ENCODE assay signal across 25 mouse cellular contexts in genomic region chr14:100900221-100900620, GRCm38 (mm10).
DNase-seq lines count a peak whose midpoint lies in the region; ATAC-seq lines count a peak whose summit lies in the region.
"Had no signal": no experiment of that assay in that cellular context is flagged by ENCODE, and none has a peak within 500 bp of the region (broad histone marks: within the 10 kb centered on the region; RNA-seq: fewer than 3 reads in every experiment).

No protein-coding gene starts in this region.

- H3K4me3 ChIP-seq in embryonic facial prominence, embryonic 10.5 days: no peak overlapping the region
- H3K4me3 ChIP-seq in limb, embryonic 10.5 days: no peak overlapping the region
- no peak overlapping the region for H3K4me3 ChIP-seq in intestine, embryonic 15.5 days (replicated peaks)
- H3K4me3 ChIP-seq: embryonic facial prominence, embryonic 12.5 days; embryonic facial prominence, embryonic 15.5 days; erythroblast, embryonic 14.5 days; forebrain, embryonic 12.5 days; forebrain, embryonic 15.5 days; hindbrain, embryonic 12.5 days; hindbrain, embryonic 15.5 days had no signal

- peaks cover 18% of the 10 kb centered on the region for H3K4me1 ChIP-seq in embryonic facial prominence, embryonic 10.5 days
- H3K4me1 ChIP-seq in limb, embryonic 10.5 days: peaks cover 25% of the 10 kb centered on the region
- no peaks in the 10 kb centered on the region for H3K4me1 ChIP-seq in intestine, embryonic 15.5 days (replicated peaks)
- H3K4me1 ChIP-seq: embryonic facial prominence, embryonic 15.5 days; forebrain, embryonic 12.5 days; forebrain, embryonic 15.5 days; hindbrain, embryonic 12.5 days; hindbrain, embryonic 15.5 days had no signal

- H3K36me3 ChIP-seq in embryonic facial prominence, embryonic 10.5 days (replicated peaks): no peaks in the 10 kb centered on the region
- no peaks in the 10 kb centered on the region for H3K36me3 ChIP-seq in limb, embryonic 10.5 days
- no peaks in the 10 kb centered on the region for H3K36me3 ChIP-seq in intestine, embryonic 15.5 days
- H3K36me3 ChIP-seq: embryonic facial prominence, embryonic 12.5 days; embryonic facial prominence, embryonic 15.5 days; forebrain, embryonic 12.5 days; forebrain, embryonic 15.5 days; hindbrain, embryonic 12.5 days; hindbrain, embryonic 15.5 days had no signal

- 0 out of 2 replicates have a peak, but pooled peaks cover 3% of the 10 kb centered on the region for H3K9me3 ChIP-seq in embryonic facial prominence, embryonic 10.5 days
- H3K9me3 ChIP-seq in limb, embryonic 10.5 days (replicated peaks): no peaks in the 10 kb centered on the region
- no peaks in the 10 kb centered on the region for H3K9me3 ChIP-seq in intestine, embryonic 15.5 days
- H3K9me3 ChIP-seq: embryonic facial prominence, embryonic 12.5 days; embryonic facial prominence, embryonic 15.5 days; forebrain, embryonic 12.5 days; forebrain, embryonic 15.5 days; hindbrain, embryonic 12.5 days; hindbrain, embryonic 15.5 days had no signal

- H3K9ac ChIP-seq in intestine, embryonic 15.5 days: no peak overlapping the region
- H3K9ac ChIP-seq: embryonic facial prominence, embryonic 12.5 days; embryonic facial prominence, embryonic 15.5 days; forebrain, embryonic 12.5 days; forebrain, embryonic 15.5 days; hindbrain, embryonic 12.5 days; hindbrain, embryonic 15.5 days had no signal

- peak overlapping the region; percentile 42; the same call in 1 of the 2 replicates for H3K27ac ChIP-seq in embryonic facial prominence, embryonic 10.5 days (replicated peaks)
- peak overlapping the region; percentile 78 for H3K27ac ChIP-seq in limb, embryonic 10.5 days
- H3K27ac ChIP-seq in intestine, embryonic 15.5 days: no peak overlapping the region
- H3K27ac ChIP-seq: embryonic facial prominence, embryonic 12.5 days; embryonic facial prominence, embryonic 15.5 days; forebrain, embryonic 12.5 days; forebrain, embryonic 15.5 days; hindbrain, embryonic 12.5 days; hindbrain, embryonic 15.5 days had no signal

- no peaks in the 10 kb centered on the region for H3K27me3 ChIP-seq in embryonic facial prominence, embryonic 10.5 days (replicated peaks; ENCODE audit: low read depth, poor library complexity, severe bottlenecking)
- no peaks in the 10 kb centered on the region for H3K27me3 ChIP-seq in limb, embryonic 10.5 days (ENCODE audit: low read depth, poor library complexity, severe bottlenecking)
- H3K27me3 ChIP-seq in intestine, embryonic 15.5 days (replicated peaks): no peaks in the 10 kb centered on the region
- H3K27me3 ChIP-seq: embryonic facial prominence, embryonic 12.5 days; embryonic facial prominence, embryonic 15.5 days; forebrain, embryonic 12.5 days; forebrain, embryonic 15.5 days; hindbrain, embryonic 12.5 days; hindbrain, embryonic 15.5 days had no signal

- peak; percentile 69 for DNase-seq in embryo, embryonic 10.5 days (ENCODE audit: low spot score)
- peak; percentile 46 for DNase-seq in embryonic facial prominence, embryonic 10.5 days (ENCODE audit: low spot score)
- DNase-seq in limb, embryonic 10.5 days (ENCODE audit: low spot score): peak; percentile 37
- DNase-seq in right cerebral cortex, postnatal 10 days (ENCODE audit: low spot score in 2 of 2): no peak
- DNase-seq: adrenal gland, adult 8-10 months; adrenal gland, postnatal 36 days; cerebellum, adult 11 months; cerebellum, adult 2 months; cerebellum, adult 9-11 months; cerebellum, postnatal 25 days; gastrocnemius, postnatal 14 days; heart, adult 11 months; kidney, adult 18-20 months had no signal

- ATAC-seq in erythroblast, adult 5-6 weeks (replicated peaks; ENCODE audit: low FRiP score, poor library complexity, severe bottlenecking): no peak
- no peak for ATAC-seq in intestine, embryonic 15.5 days
- ATAC-seq in cerebellum, adult (ENCODE audit: insufficient number of reproducible peaks, low FRiP score, low TSS enrichment): no peak
- ATAC-seq: CD4-positive, CD25-positive, alpha-beta regulatory T cell, adult 4 months; forebrain, embryonic 15.5 days had no signal

- H3K4me2 ChIP-seq in intestine, embryonic 15.5 days (replicated peaks): no peak overlapping the region
- H3K4me2 ChIP-seq: embryonic facial prominence, embryonic 12.5 days; embryonic facial prominence, embryonic 15.5 days; forebrain, embryonic 12.5 days; forebrain, embryonic 15.5 days; heart, embryonic 11.5 days; hindbrain, embryonic 12.5 days; hindbrain, embryonic 15.5 days had no signal

- WGBS in embryonic facial prominence, embryonic 10.5 days: 17% methylated on average over 2 of the region's 2 CpGs
- WGBS in limb, embryonic 10.5 days: 7% methylated on average over 2 of the region's 2 CpGs
- 53% methylated on average over 2 of the region's 2 CpGs for WGBS in intestine, embryonic 15.5 days

Comparison
In these comparisons a context has a peak if more than half of its experiments do, and no peak if none do; other contexts are left out.
1. DNase-seq: peak in embryo, embryonic 10.5 days (single experiment), embryonic facial prominence, embryonic 10.5 days (single experiment) and limb, embryonic 10.5 days (single experiment); none in right cerebral cortex, postnatal 10 days (0 of 2).